Mouse (Mus musculus) stomach, embryonic 16.5 days (tissue): ENCODE measurements at regions not wholly inside any gene's neighbourhood (a gene's known extent, or its start where the extent isn't known, plus 50 kb on each side); places are given as distances from the start of the nearest gene placed in this dataset.

Source experiments
- ATAC-seq: fragments of 200-750 bp; cut with Nextera tagmentation; 2 replicates; pipeline ENCODE4 v1.8.0; 2017; ENCODE audit warnings: moderate number of reproducible peaks, moderate TSS enrichment; ENCODE audit not compliant: insufficient read depth, low FRiP score
- H3K27ac ChIP-seq: fragments of 300-500 bp; sonication (generic); 2 replicates; pipeline ENCODE4 v1.5.1; 2014; ENCODE audit warnings: low read length
- H3K27me3 ChIP-seq: fragments of 300-500 bp; sonication (generic); 2 replicates; pipeline ENCODE4 v1.6.1; 2014; ENCODE audit warnings: low read length, control low read depth, mixed read lengths; ENCODE audit not compliant: control insufficient read depth, insufficient read depth
- H3K36me3 ChIP-seq: fragments of 300-500 bp; sonication (generic); 2 replicates; pipeline ENCODE4 v1.6.1; 2014; ENCODE audit warnings: low read length; ENCODE audit not compliant: control insufficient read depth, insufficient read depth
- H3K4me1 ChIP-seq: fragments of 300-500 bp; sonication (generic); 2 replicates; pipeline ENCODE4 v1.6.1; 2014; ENCODE audit warnings: low read length, control low read depth, mixed read lengths; ENCODE audit not compliant: control insufficient read depth, insufficient read depth
- H3K4me2 ChIP-seq: fragments of 300-500 bp; sonication (generic); 2 replicates; pipeline ENCODE4 v1.6.1; 2014; ENCODE audit warnings: low read depth, low read length, mixed read lengths
- H3K4me3 ChIP-seq: fragments of 300-500 bp; sonication (generic); replicated peaks from 2 replicates; pipeline ENCODE4 v1.5.1; 2014; ENCODE audit warnings: mild to moderate bottlenecking, low read length
- H3K9ac ChIP-seq: fragments of 300-500 bp; sonication (generic); 2 replicates; pipeline ENCODE4 v1.6.1; 2014; ENCODE audit warnings: low read length
- H3K9me3 ChIP-seq: fragments of 300-500 bp; sonication (generic); replicated peaks from 2 replicates; pipeline ENCODE4 v1.6.1; 2016; ENCODE audit warnings: low read length, control low read depth; ENCODE audit not compliant: control insufficient read depth
- WGBS: fragments of 180-500 bp; shearing (Covaris S2); extraction: QIAGEN DNeasy Blood & Tissue Kit; methylation state at CpG from one replicate; pipeline ENCODE4 v1.1.7; 2014; 5-methylcytosine and 5-hydroxymethylcytosine counted together

- H3K4me3 ChIP-seq, result no peak overlapping the region
- H3K9me3 ChIP-seq, result no peaks in the 10 kb centered on the region
- WGBS, result 70% methylated on average over 7 of the region's 7 CpGs
- no peak for ATAC-seq
- no peaks in the 10 kb centered on the region for H3K27me3 ChIP-seq
- H3K4me1 ChIP-seq, result no peaks in the 10 kb centered on the region
- H3K9ac ChIP-seq, result no peak overlapping the region
- no peak overlapping the region for H3K27ac ChIP-seq
- H3K4me2 ChIP-seq, result no peak overlapping the region
- H3K36me3 ChIP-seq, result no peaks in the 10 kb centered on the region
These were observed 77.4 kb upstream of the Zfp831 start for GRCm38 (mm10) chr2:174565891-174566290.

GRCm38 (mm10) chr2:174566752-174567151 lies 76.6 kb upstream of the Zfp831 start:
- Histone ChIP-seq H3K36me3 (no peaks in the 10 kb centered on the region), H3K27me3 (no peaks in the 10 kb centered on the region), H3K9ac (no peak overlapping the region), H3K4me1 (no peaks in the 10 kb centered on the region), H3K4me2 (no peak overlapping the region), H3K4me3 (no peak overlapping the region), H3K27ac (no peak overlapping the region), H3K9me3 (no peaks in the 10 kb centered on the region)
- ATAC-seq, result no peak
- 84% methylated on average over 4 of the region's 4 CpGs for WGBS

GRCm38 (mm10) chr2:174574804-174575507 lies 68.4 kb upstream of the Zfp831 start:
- no peak for ATAC-seq
- Histone ChIP-seq H3K9me3 (no peaks in the 10 kb centered on the region), H3K27ac (no peak overlapping the region), H3K4me1 (no peaks in the 10 kb centered on the region), H3K4me3 (no peak overlapping the region), H3K36me3 (no peaks in the 10 kb centered on the region), H3K27me3 (no peaks in the 10 kb centered on the region), H3K9ac (no peak overlapping the region), H3K4me2 (no peak overlapping the region)
- WGBS, result 62% methylated on average over 7 of the region's 7 CpGs

- H3K27me3 ChIP-seq, result no peaks in the 10 kb centered on the region
- no peaks in the 10 kb centered on the region for H3K36me3 ChIP-seq
- no peak overlapping the region for H3K4me3 ChIP-seq
These were observed 67.8 kb upstream of the Zfp831 start for GRCm38 (mm10) chr2:174575546-174575945.

GRCm38 (mm10) chr2:174580906-174581703 lies 62.2 kb upstream of the Zfp831 start:
- H3K27ac ChIP-seq, result no peak overlapping the region
- H3K4me3 ChIP-seq, result no peak overlapping the region
- no peak overlapping the region for H3K9ac ChIP-seq
- H3K36me3 ChIP-seq, result no peaks in the 10 kb centered on the region
- no peak overlapping the region for H3K4me2 ChIP-seq
- WGBS, result 88% methylated on average over 5 of the region's 5 CpGs
- no peaks in the 10 kb centered on the region for H3K4me1 ChIP-seq
- no peaks in the 10 kb centered on the region for H3K9me3 ChIP-seq
- ATAC-seq, result no peak
- no peaks in the 10 kb centered on the region for H3K27me3 ChIP-seq

More at GRCm38 (mm10) chr2:174575546-174575945, 67.8 kb upstream of the Zfp831 start:
- WGBS, result 85% methylated on average over 6 of the region's 6 CpGs
- H3K9ac ChIP-seq, result no peak overlapping the region
- no peaks in the 10 kb centered on the region for H3K9me3 ChIP-seq
- no peaks in the 10 kb centered on the region for H3K4me1 ChIP-seq
- no peak for ATAC-seq
- H3K27ac ChIP-seq, result no peak overlapping the region
- H3K4me2 ChIP-seq, result no peak overlapping the region

GRCm38 (mm10) chr2:174584272-174584671 lies 59.1 kb upstream of the Zfp831 start:
- H3K4me1 ChIP-seq, result no peaks in the 10 kb centered on the region
- 76% methylated on average over 2 of the region's 2 CpGs for WGBS
- no peak overlapping the region for H3K4me3 ChIP-seq
- H3K9ac ChIP-seq, result no peak overlapping the region
- H3K9me3 ChIP-seq, result no peaks in the 10 kb centered on the region
- no peak overlapping the region for H3K27ac ChIP-seq
- no peak for ATAC-seq
- no peak overlapping the region for H3K4me2 ChIP-seq
- no peaks in the 10 kb centered on the region for H3K27me3 ChIP-seq
- no peaks in the 10 kb centered on the region for H3K36me3 ChIP-seq
